ENCODE assay signal across 9 mouse cellular contexts in the genomic region with DNA sequence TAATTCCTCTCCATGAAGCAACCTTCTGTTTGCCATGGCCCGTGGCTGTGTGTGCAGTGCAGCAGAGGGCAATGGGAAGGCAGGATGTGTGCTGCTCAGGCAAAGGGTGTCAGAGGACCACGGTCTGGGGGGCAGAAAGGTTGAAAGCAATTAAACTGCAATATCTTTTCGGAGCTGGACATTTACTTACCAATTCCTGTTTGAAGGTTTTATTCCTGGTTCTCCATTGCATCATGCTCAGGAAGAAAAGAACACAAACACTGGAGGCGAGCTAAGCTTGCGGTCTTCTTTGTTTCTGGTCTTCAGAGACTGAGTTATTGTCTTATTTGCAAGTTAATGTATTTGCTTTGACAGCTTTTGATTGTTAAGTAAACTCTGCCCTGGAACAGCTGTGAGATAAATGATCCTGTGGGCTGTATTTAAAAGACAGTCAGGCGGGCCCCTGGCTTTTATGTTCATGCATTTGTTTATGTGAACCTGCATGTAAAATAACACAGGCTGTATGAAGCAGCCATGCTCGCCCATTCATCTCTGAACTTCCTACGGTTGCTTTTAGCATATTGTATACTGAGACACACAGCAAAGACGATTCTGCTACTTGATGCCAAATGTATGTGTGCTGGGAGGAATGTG.
DNase-seq lines count a peak whose midpoint lies in the region; ATAC-seq and TF ChIP-seq lines count a peak whose summit lies in the region.
"Had no signal": no experiment of that assay in that cellular context is flagged by ENCODE, and none has a peak within 500 bp of the region (broad histone marks: within the 10 kb centered on the region; RNA-seq: fewer than 3 reads in every experiment).

No protein-coding gene starts in this region.

- no peak for TF ChIP-seq CTCF in layer of hippocampus, adult 2 months (conservative IDR thresholded peaks at IDR 0.05)

- peaks cover 78% of the 10 kb centered on the region for H3K27me3 ChIP-seq in forebrain, embryonic 10.5 days (ENCODE audit: poor library complexity, severe bottlenecking)
- 0 out of 2 replicates have a peak, but pooled peaks cover 3% of the 10 kb centered on the region for H3K27me3 ChIP-seq in hindbrain, embryonic 16.5 days (replicated peaks; ENCODE audit: control insufficient read depth, insufficient read depth, low read length)
- H3K27me3 ChIP-seq in neural tube, embryonic 13.5 days, result peaks cover 60% of the 10 kb centered on the region

- no peak for DNase-seq in layer of hippocampus, adult 2 months (ENCODE audit: low spot score in 2 of 2)
- no peak for DNase-seq in layer of hippocampus, adult 9-11 months
- peak; percentile 26 for DNase-seq in forebrain, embryonic 10.5 days (ENCODE audit: extremely low spot score, low spot score)
- no peak for DNase-seq in MN1 (ENCODE audit: low spot score)
- DNase-seq in cerebellum, postnatal 4 days (ENCODE audit: low spot score in 2 of 2), result no peak
- DNase-seq in cerebellum, adult 8-10 months, result no peak
- DNase-seq: heart, adult 2 months had no signal

- H3K4me2 ChIP-seq in hindbrain, embryonic 16.5 days (ENCODE audit: low read length), result peak overlapping the region; percentile 2; the same call in 1 of the 2 replicates
- peak overlapping the region; percentile 37 for H3K4me2 ChIP-seq in neural tube, embryonic 13.5 days

- peaks cover 30% of the 10 kb centered on the region for H3K4me1 ChIP-seq in forebrain, embryonic 10.5 days
- H3K4me1 ChIP-seq in hindbrain, embryonic 16.5 days (ENCODE audit: control insufficient read depth, insufficient read depth, low read depth, low read length), result peaks cover 12% of the 10 kb centered on the region
- peaks cover 38% of the 10 kb centered on the region for H3K4me1 ChIP-seq in neural tube, embryonic 13.5 days (replicated peaks)

- no peak overlapping the region for H3K9ac ChIP-seq in hindbrain, embryonic 16.5 days (ENCODE audit: low read depth, low read length)
- peak overlapping the region; percentile 45; the same call in 1 of the 2 replicates for H3K9ac ChIP-seq in neural tube, embryonic 13.5 days

- peak overlapping the region; percentile 28; the same call in 1 of the 2 replicates for H3K27ac ChIP-seq in layer of hippocampus, adult 2 months
- 0 out of 2 replicates have a peak overlapping the region, but pooled peaks have one; percentile 8 for H3K27ac ChIP-seq in forebrain, embryonic 10.5 days
- H3K27ac ChIP-seq in hindbrain, embryonic 16.5 days (ENCODE audit: low read depth, low read length), result no peak overlapping the region
- H3K27ac ChIP-seq in neural tube, embryonic 13.5 days (replicated peaks), result peak overlapping the region; percentile 87
- H3K27ac ChIP-seq: heart, adult 2 months had no signal

- H3K9me3 ChIP-seq in forebrain, embryonic 10.5 days, result no peaks in the 10 kb centered on the region
- no peaks in the 10 kb centered on the region for H3K9me3 ChIP-seq in hindbrain, embryonic 16.5 days (ENCODE audit: control insufficient read depth, low read length)
- no peaks in the 10 kb centered on the region for H3K9me3 ChIP-seq in neural tube, embryonic 13.5 days

- peak; percentile 59; the same call in 1 of the 2 replicates for ATAC-seq in hindbrain, embryonic 16.5 days
- peak; percentile 79 for ATAC-seq in neural tube, embryonic 13.5 days (ENCODE audit: low read depth)

- no peak overlapping the region for H3K4me3 ChIP-seq in layer of hippocampus, adult 2 months
- no peak overlapping the region for H3K4me3 ChIP-seq in forebrain, embryonic 10.5 days
- H3K4me3 ChIP-seq in hindbrain, embryonic 16.5 days (ENCODE audit: low read length), result no peak overlapping the region
- no peak overlapping the region for H3K4me3 ChIP-seq in neural tube, embryonic 13.5 days
- H3K4me3 ChIP-seq: heart, adult 2 months had no signal

- no peaks in the 10 kb centered on the region for H3K36me3 ChIP-seq in forebrain, embryonic 10.5 days (replicated peaks)
- no peaks in the 10 kb centered on the region for H3K36me3 ChIP-seq in hindbrain, embryonic 16.5 days (ENCODE audit: control insufficient read depth, insufficient read depth, low read length)
- no peaks in the 10 kb centered on the region for H3K36me3 ChIP-seq in neural tube, embryonic 13.5 days

- WGBS in forebrain, embryonic 10.5 days, result 35% methylated on average over 9 of the region's 9 CpGs
- WGBS in hindbrain, embryonic 16.5 days, result 14% methylated on average over 9 of the region's 9 CpGs
- 2% methylated on average over 9 of the region's 9 CpGs for WGBS in neural tube, embryonic 13.5 days
